Mouse (Mus musculus): ENCODE results near the gene Gm10600.
"Not testable (repeated sequence)": the region's sequence is repeated elsewhere in the genome, so short reads cannot be mapped to it uniquely, and the experiment has no call there.

Gene Gm10600

GRCm38 (mm10) chr4:42240339-42240738 is at the start of gene Gm10600:
Gene Gm10600 (plus strand): TSS chr4:42240639.
- not testable (repeated sequence) for DNase-seq (ENCODE audit: extremely low spot score)

- not testable (repeated sequence) for DNase-seq (ENCODE audit: extremely low spot score)
Measured at GRCm38 (mm10) chr4:42255467-42255866, 15.0 kb downstream of the Gm10600 start, which contains the start of gene Ccl21b. Gene Ccl21b (plus strand): TSS chr4:42255767.

Measured in embryo, embryonic 9.5 days (tissue).